Mouse (Mus musculus): ENCODE data around the gene Hif1an. TPM values are rescaled to one million over a fixed set of nuclear protein-coding genes. Genes with fewer than 3 reads are reported as not detected.

The Hif1an gene
- polyA plus RNA-seq, 1 experiment from 2014 or later: 24.5 TPM

DNA sequence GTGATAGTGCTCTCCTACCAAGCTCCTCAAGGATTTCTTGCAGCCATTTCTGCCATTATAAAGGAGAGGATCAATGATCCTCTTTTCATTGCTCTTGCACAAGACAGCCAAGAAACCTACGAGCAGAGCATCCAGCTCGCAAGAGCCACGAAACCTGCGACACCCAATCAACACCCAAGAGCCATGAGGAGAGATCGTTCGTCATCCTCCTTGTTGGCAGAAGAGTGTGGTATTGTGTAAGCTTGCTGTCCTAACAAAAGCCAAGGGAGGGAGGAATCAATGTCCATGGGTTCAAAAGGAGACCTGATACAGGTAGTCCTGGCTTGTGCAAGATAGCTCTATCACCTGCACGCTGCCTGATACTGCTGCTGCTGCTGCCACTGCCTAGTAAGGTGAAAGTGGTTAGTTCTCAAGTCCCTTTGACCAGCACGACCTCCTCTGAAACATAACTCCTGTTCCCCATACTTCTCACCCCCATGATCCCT lies 19.9 kb upstream of the Hif1an start:
- H3K4me2 ChIP-seq: no peak overlapping the region
- no peak overlapping the region for H3K4me3 ChIP-seq
- H3K27me3 ChIP-seq: 0 out of 2 replicates have a peak, but pooled peaks cover 6% of the 10 kb centered on the region
- peaks cover 17% of the 10 kb centered on the region for H3K9me3 ChIP-seq
- ATAC-seq (ENCODE audit: low read depth): no peak
- peaks cover 9% of the 10 kb centered on the region for H3K4me1 ChIP-seq (replicated peaks)
- 90% methylated on average over 8 of the region's 8 CpGs for WGBS
- H3K36me3 ChIP-seq: 0 out of 2 replicates have a peak, but pooled peaks cover under 1% of the 10 kb centered on the region
- no peak overlapping the region for H3K9ac ChIP-seq
- H3K27ac ChIP-seq (replicated peaks): no peak overlapping the region

DNA sequence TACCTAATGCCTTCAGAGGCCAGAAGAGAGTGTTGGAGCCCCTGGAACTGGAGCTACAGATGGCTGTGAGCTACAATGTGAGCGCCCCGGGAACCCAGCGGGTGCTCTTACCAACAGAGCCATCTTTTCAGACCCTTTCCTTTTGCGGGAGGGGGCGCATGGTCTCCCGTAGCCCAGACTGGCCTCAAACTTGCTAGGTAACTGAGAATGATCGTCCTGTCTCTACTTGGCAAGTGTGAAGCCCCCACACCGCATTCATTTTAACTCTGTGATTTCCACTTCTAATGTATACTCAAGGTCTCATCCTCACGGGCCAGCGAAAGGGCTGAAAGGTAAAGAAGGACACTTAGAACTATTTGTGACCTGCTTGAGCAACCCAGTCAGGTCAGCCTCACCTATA lies 18.3 kb upstream of the Hif1an start:
- 0 out of 2 replicates have a peak, but pooled peaks cover 6% of the 10 kb centered on the region for H3K27me3 ChIP-seq
- no peak overlapping the region for H3K4me3 ChIP-seq
- no peak overlapping the region for H3K9ac ChIP-seq
- no peak overlapping the region for H3K4me2 ChIP-seq
- peaks cover 17% of the 10 kb centered on the region for H3K36me3 ChIP-seq
- peaks cover 9% of the 10 kb centered on the region for H3K4me1 ChIP-seq (replicated peaks)
- no peak for ATAC-seq (ENCODE audit: low read depth)
- peaks cover 17% of the 10 kb centered on the region for H3K9me3 ChIP-seq
- no peak overlapping the region for H3K27ac ChIP-seq (replicated peaks)
- WGBS: 63% methylated on average over 10 of the region's 10 CpGs

DNA sequence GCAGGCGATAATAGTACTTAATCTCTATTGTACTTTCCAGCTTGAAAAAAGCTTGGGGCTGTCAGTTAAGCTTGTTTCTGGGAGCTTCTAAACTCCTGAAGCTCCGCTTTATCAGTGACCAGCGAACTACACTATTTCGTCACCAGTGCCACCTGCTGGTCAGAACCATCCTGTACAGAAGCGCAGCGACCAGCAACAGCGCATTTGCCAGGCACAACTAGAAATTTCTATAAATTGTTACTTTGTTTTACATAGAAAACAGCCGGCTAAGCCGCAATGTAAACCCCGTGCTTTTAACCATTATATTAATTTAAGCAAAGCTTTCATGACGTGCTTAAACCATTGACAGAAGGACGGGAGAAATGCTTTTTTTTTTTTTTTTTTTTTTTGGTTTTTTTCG lies 17.9 kb upstream of the Hif1an start:
- no peak overlapping the region for H3K4me3 ChIP-seq
- peaks cover 21% of the 10 kb centered on the region for H3K36me3 ChIP-seq
- H3K9ac ChIP-seq: no peak overlapping the region; the same call in 1 of the 2 replicates
- peaks cover 9% of the 10 kb centered on the region for H3K4me1 ChIP-seq (replicated peaks)
- H3K27ac ChIP-seq (replicated peaks): no peak overlapping the region
- peak overlapping the region; percentile 81 for H3K4me2 ChIP-seq
- peaks cover 14% of the 10 kb centered on the region for H3K9me3 ChIP-seq
- peak; percentile 61; the same call in 1 of the 2 replicates for ATAC-seq (ENCODE audit: low read depth)
- H3K27me3 ChIP-seq: 0 out of 2 replicates have a peak, but pooled peaks cover 6% of the 10 kb centered on the region
- 3% methylated on average over 13 of the region's 13 CpGs for WGBS

DNA sequence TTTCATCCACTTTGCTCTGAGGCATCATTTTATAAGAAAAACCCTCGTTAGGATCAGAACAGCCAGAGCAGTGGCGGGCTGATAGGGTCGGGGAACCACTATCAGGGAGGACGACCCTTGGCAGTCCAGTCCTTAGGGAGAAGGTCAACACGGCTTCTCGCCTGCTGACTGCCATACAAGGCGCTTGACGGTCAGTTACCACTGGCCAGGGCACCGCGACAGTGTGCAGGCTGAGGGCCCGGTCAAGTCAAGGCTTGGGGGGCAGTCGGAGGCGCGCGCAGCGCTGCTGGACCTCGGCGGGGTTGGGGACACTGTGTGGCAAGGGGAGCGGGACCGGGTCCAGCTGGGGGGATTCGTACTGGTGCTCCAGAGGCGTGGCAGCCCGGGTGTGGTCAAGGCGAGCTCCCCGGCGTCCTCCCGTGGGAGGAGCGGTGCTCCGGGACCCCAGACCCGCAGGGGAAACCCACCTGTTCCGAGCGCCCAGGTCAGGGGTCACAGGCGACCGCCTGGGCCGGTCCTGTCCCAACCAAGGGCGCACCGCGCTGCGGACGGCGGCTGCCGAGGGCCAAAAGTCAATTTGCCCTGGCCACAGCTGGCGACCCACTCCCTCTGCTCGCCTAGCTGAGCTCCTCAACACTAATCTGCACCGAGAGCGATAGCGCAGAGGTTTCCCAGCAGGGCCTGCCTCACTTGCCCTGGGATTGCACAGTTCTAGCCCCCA lies 17.2 kb upstream of the Hif1an start, which contains the start of gene Sec31b:
TSS of gene Sec31b (minus strand) at position 544 of the 721 bp plus-strand sequence.
- peak within 1 kb of the TSS; percentile 81 for H3K4me2 ChIP-seq
- peak; percentile 52 for ATAC-seq (ENCODE audit: low read depth)
- WGBS: 1% methylated on average over 47 of the region's 47 CpGs
- H3K4me3 ChIP-seq: peak within 1 kb of the TSS; percentile 47
- peaks cover 28% of the 10 kb centered on the region for H3K36me3 ChIP-seq
- H3K9me3 ChIP-seq: peaks cover 8% of the 10 kb centered on the region
- peak within 1 kb of the TSS; percentile 70 for H3K9ac ChIP-seq
- no peak within 1 kb of the TSS for H3K27ac ChIP-seq (replicated peaks)
- peaks cover 11% of the 10 kb centered on the region for H3K4me1 ChIP-seq (replicated peaks)
- 0 out of 2 replicates have a peak, but pooled peaks cover 6% of the 10 kb centered on the region for H3K27me3 ChIP-seq

DNA sequence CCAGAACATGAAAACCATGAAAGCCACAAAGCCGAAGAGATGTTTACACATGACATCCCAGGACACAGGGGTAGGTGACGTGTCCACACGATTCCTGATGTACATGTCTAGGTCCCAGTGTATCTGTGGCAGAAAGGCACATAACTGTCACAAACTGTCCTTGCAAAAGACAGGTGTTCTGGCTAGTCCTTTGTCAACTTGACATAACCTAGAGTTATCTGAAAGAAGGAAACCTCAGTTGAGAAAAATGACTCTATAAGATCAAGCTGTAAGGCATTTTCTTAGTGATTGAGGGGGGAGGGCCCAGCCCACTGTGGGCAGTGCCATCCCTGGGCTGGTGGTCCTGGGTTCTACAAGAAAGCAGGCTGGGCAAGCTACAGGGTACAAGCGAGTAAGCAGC lies 9.9 kb upstream of the Hif1an start, which contains the start of gene Gm20538:
TSS of gene Gm20538 (minus strand) at position 101 of the 400 bp plus-strand sequence.
- H3K27me3 ChIP-seq: peaks cover under 1% of the 10 kb centered on the region; the same call in 1 of the 2 replicates
- H3K27ac ChIP-seq (replicated peaks): no peak within 1 kb of the TSS
- peak within 1 kb of the TSS; percentile 90 for H3K4me3 ChIP-seq
- H3K36me3 ChIP-seq: peaks cover 59% of the 10 kb centered on the region
- no peak for ATAC-seq (ENCODE audit: low read depth)
- peaks cover 37% of the 10 kb centered on the region for H3K4me1 ChIP-seq (replicated peaks)
- WGBS: 96% methylated on average over 4 of the region's 4 CpGs
- peak within 1 kb of the TSS; percentile 81 for H3K4me2 ChIP-seq
- peak within 1 kb of the TSS; percentile 93; the same call in 1 of the 2 replicates for H3K9ac ChIP-seq
- H3K9me3 ChIP-seq: no peaks in the 10 kb centered on the region

DNA sequence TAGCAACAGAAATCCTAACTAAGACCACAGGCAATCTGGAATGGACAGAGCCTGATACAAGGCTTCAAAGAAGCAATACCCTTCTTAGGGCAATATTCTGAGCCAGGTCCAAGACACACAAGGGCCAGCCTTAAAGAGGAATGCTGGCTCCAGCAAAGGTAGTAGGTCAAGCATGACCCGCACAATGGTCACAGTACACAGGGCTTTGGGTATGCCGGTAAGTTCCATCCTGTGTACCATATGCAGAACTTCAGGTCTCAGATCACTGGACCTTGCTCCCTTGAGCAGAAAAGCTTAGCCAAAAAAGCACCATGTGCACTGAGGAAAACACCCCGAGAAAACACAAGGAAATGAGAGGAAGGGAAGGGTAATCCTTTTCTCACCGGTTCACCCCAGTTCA lies 9.4 kb upstream of the Hif1an start:
- ATAC-seq (ENCODE audit: low read depth): no peak
- Histone ChIP-seq H3K9me3 (no peaks in the 10 kb centered on the region), H3K4me3 (peak overlapping the region; percentile 90), H3K36me3 (peaks cover 53% of the 10 kb centered on the region), H3K27ac (replicated peaks) (no peak overlapping the region), H3K4me1 (replicated peaks) (peaks cover 37% of the 10 kb centered on the region), H3K27me3 (peaks cover 6% of the 10 kb centered on the region), H3K4me2 (peak overlapping the region; percentile 81), H3K9ac (0 out of 2 replicates have a peak overlapping the region, but pooled peaks have one; percentile 93)
- WGBS: 92% methylated on average over 4 of the region's 4 CpGs

DNA sequence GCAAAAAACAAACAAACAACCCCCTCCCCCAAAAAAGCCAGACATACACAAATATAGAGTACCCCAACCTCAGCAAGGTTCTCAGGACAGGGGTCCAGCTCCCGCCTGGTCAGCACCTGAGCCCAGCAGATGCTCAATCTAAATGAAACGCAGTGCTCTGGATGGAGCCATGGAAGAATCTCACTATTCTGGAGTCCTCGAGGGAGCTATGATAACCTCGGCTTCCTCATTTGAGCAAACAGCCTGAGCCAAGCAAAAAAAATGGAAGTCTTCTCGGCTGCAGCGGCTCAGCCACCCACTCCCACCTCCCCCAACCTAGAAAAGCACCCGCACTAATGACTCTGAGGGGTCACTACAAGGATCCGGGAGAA lies 8.2 kb upstream of the Hif1an start:
- ATAC-seq (ENCODE audit: low read depth): peak; percentile 54; the same call in 1 of the 2 replicates
- WGBS: 2% methylated on average over 8 of the region's 8 CpGs
- peak overlapping the region; percentile 84 for H3K27ac ChIP-seq (replicated peaks)
- no peaks in the 10 kb centered on the region for H3K9me3 ChIP-seq
- peaks cover 14% of the 10 kb centered on the region for H3K27me3 ChIP-seq
- H3K4me2 ChIP-seq: peak overlapping the region; percentile 81
- H3K36me3 ChIP-seq: peaks cover 41% of the 10 kb centered on the region
- peak overlapping the region; percentile 93 for H3K9ac ChIP-seq
- H3K4me1 ChIP-seq (replicated peaks): peaks cover 37% of the 10 kb centered on the region
- peak overlapping the region; percentile 90 for H3K4me3 ChIP-seq

DNA sequence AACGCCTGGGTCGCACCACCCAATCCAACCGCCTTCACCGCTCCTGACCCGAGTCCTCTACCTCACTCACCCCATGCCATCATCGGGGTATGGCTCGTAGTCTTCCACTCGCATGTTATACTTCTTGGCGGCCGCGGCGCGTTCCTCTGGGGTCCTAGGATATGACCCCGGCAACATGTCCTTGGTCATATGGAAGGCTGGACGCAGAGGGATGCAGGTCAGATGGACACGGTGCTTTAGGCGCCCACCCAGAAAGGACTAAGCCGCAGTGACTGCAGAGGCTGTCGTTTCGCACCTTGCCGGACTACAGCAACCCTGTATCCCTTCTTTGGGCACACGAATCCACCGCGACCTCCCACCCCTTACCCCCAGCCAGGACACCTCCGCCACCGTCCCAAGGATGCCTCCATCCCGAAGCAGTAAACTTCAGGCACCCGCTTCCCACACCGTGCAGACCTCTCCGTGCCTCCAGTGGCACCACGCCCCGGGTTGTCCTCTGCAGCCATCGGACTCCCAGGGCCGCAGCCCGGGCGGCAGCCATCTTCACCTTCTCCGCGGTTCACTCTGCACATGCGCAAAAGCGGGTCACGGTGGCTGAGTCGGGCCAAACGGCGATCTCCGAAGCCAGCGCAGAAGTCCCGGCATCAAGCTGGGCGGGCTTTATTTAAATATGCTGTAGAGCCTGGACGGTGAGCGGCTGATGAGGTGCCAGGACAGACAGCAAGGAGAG lies 7.6 kb upstream of the Hif1an start, which contains the start of gene Ndufb8:
TSS of gene Ndufb8 (minus strand) at position 580 of the 730 bp plus-strand sequence.
- H3K4me3 ChIP-seq: peak within 1 kb of the TSS; percentile 90
- H3K27ac ChIP-seq (replicated peaks): peak within 1 kb of the TSS; percentile 84
- WGBS: under 1% methylated on average over 50 of the region's 50 CpGs
- H3K9me3 ChIP-seq: no peaks in the 10 kb centered on the region
- peak within 1 kb of the TSS; percentile 81 for H3K4me2 ChIP-seq
- peaks cover 36% of the 10 kb centered on the region for H3K36me3 ChIP-seq
- peak; percentile 84 for ATAC-seq (ENCODE audit: low read depth)
- peak within 1 kb of the TSS; percentile 93 for H3K9ac ChIP-seq
- peaks cover 14% of the 10 kb centered on the region for H3K27me3 ChIP-seq
- H3K4me1 ChIP-seq (replicated peaks): peaks cover 37% of the 10 kb centered on the region

DNA sequence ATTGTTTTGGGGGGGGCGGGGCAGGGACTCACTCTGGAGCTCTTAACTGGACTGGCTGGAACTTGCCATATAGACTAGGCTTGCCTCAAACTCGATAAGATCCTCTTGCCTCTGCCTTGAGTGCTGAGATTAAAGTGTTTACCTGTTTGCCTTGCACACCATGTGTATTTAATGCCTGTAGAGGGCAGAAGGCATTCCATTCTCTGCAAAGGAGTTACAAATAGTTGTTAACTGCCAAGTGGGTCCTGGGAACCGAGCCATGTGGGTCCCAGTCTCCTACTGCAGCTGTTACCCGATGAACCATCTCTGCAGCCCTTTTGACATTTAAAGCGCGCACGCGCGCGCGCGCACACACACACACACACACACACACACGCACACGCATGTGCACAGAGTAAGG lies 1.4 kb downstream of the Hif1an start:
- H3K27me3 ChIP-seq: peaks cover 5% of the 10 kb centered on the region
- WGBS: 92% methylated on average over 14 of the region's 14 CpGs
- no peaks in the 10 kb centered on the region for H3K9me3 ChIP-seq
- H3K9ac ChIP-seq: peak overlapping the region; percentile 78; the same call in 1 of the 2 replicates
- peaks cover 33% of the 10 kb centered on the region for H3K4me1 ChIP-seq (replicated peaks)
- peaks cover 45% of the 10 kb centered on the region for H3K36me3 ChIP-seq
- H3K4me3 ChIP-seq: peak overlapping the region; percentile 64; the same call in 1 of the 2 replicates
- no peak for ATAC-seq (ENCODE audit: low read depth)
- peak overlapping the region; percentile 75 for H3K4me2 ChIP-seq
- H3K27ac ChIP-seq (replicated peaks): no peak overlapping the region

DNA sequence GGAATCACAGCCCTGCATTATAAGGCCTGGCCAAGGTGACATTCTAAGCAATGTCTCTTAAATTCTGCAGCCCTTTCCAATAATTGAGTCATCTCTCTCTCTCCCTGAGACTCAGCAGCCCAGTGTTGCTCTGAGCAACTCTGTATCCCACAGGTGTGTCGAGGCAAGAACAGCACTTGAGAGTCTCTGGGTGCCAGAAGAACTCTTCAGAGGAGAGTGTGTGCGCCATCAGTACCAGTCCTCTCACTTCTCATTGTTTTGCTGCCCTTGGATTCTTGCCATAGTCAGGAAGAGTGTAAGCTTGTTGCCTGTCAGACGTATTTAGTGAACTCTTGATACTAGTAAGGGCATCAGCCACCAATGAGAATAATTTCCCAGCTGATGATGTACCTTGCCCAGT lies 5.1 kb downstream of the Hif1an start:
- H3K4me1 ChIP-seq (replicated peaks): peaks cover 33% of the 10 kb centered on the region
- WGBS: 90% methylated on average over 3 of the region's 3 CpGs
- H3K4me2 ChIP-seq: no peak overlapping the region
- H3K36me3 ChIP-seq: peaks cover 82% of the 10 kb centered on the region
- H3K9ac ChIP-seq: no peak overlapping the region
- ATAC-seq (ENCODE audit: low read depth): no peak
- no peak overlapping the region for H3K4me3 ChIP-seq
- no peaks in the 10 kb centered on the region for H3K9me3 ChIP-seq
- no peak overlapping the region for H3K27ac ChIP-seq (replicated peaks)
- no peaks in the 10 kb centered on the region for H3K27me3 ChIP-seq

DNA sequence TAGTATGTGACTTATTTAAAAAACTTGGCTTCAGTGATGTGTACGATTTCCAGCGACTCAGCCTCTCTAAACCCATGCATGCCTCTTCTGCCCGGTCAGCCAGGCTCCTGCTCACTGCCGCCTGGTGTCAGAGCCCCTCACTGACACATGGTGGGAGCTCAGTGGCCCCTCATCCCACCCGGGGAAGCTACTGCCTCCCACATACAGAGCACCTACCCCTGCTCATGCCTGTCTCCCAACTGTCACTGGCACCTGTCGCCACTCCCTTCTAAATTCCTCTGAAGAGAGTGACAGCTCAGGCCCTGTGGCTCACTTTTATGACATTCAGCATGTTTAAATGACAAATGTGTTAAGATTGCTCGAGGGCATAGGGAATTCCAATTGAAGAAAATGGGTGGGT lies 13.6 kb downstream of the Hif1an start:
- no peak overlapping the region for H3K4me3 ChIP-seq
- peaks cover 51% of the 10 kb centered on the region for H3K36me3 ChIP-seq
- H3K9me3 ChIP-seq: no peaks in the 10 kb centered on the region
- H3K27ac ChIP-seq (replicated peaks): no peak overlapping the region
- H3K4me2 ChIP-seq: no peak overlapping the region
- WGBS: 76% methylated on average over 7 of the region's 7 CpGs
- H3K27me3 ChIP-seq: no peaks in the 10 kb centered on the region
- ATAC-seq (ENCODE audit: low read depth): no peak
- H3K9ac ChIP-seq: no peak overlapping the region
- H3K4me1 ChIP-seq (replicated peaks): no peaks in the 10 kb centered on the region

DNA sequence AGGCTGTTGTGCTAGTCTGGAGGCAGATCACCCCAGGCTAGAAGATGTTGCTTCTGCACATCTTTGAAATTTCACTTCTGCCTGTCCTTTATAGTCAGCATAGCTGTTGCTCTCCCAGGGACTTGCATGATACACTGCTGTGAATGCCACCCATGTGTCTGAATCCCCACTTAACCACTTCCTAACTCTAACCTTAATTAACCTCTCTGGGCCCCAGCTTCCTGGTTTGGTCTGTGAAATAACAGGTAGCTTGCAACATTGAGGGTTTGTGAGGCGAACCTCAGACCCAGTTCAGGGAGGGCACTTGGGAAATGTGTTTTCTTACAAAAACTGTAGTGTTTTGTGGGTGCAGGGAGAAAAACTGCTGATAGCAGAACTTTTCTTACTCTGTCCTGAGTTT lies 15.4 kb downstream of the Hif1an start:
- Histone ChIP-seq H3K27ac (replicated peaks) (no peak overlapping the region), H3K4me2 (no peak overlapping the region), H3K4me1 (replicated peaks) (peaks cover 4% of the 10 kb centered on the region; the same call in 1 of the 2 replicates), H3K27me3 (peaks cover 2% of the 10 kb centered on the region; the same call in 1 of the 2 replicates), H3K9me3 (no peaks in the 10 kb centered on the region), H3K4me3 (no peak overlapping the region), H3K9ac (no peak overlapping the region), H3K36me3 (peaks cover 33% of the 10 kb centered on the region)
- ATAC-seq (ENCODE audit: low read depth): no peak
- WGBS: 83% methylated on average over 1 of the region's 1 CpGs
